Mouse (Mus musculus): ENCODE results near the gene Tbc1d2b.

DNA sequence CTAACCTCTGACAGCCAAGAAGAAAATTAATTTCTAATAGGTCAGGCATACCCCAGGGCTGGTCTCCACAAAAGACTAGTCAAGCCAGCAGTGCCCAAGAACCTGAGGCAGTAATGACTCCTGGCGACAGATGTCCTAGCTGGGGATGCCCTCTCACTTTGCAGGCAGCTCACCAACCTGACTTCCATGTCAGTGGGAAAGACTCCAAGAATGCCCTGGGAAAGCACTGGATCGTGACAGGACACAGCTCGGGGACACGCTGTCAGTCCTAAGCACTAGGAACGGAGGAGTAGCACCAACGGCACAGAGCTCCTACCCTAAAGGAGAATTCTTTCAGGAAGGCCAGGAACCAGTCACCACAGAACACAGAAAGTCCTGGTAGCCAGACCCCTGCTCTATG lies 28.3 kb downstream of the Tbc1d2b start:
- TF ChIP-seq CTCF (IDR thresholded peaks at IDR 0.05; ENCODE audit: low read depth, low read length) (no peak), POLR2A (IDR thresholded peaks at IDR 0.05; ENCODE audit: extremely low read depth, insufficient read depth, low read length) (no peak)

Measured in liver, adult 2 months (tissue).